Mouse (Mus musculus): ENCODE measurements at regions not wholly inside any gene's neighbourhood (a gene's known extent, or its start where the extent isn't known, plus 50 kb on each side); places are given as distances from the start of the nearest gene placed in this dataset.

GRCm38 (mm10) chr9:51476511-51477056, 147.9 kb upstream of the 1810046K07Rik start:
- Histone ChIP-seq H3K4me2 (ENCODE audit: low read depth) (no peak overlapping the region), H3K9ac (ENCODE audit: low read length) (no peak overlapping the region), H3K4me3 (ENCODE audit: low read depth, low read length) (no peak overlapping the region), H3K27ac (ENCODE audit: low read depth, low read length) (no peak overlapping the region), H3K36me3 (ENCODE audit: control insufficient read depth, insufficient read depth, low read length) (no peaks in the 10 kb centered on the region), H3K4me1 (ENCODE audit: control insufficient read depth, insufficient read depth, low read length) (no peaks in the 10 kb centered on the region), H3K9me3 (ENCODE audit: control insufficient read depth, low read length) (no peaks in the 10 kb centered on the region), H3K27me3 (ENCODE audit: control insufficient read depth, insufficient read depth, low read length) (no peaks in the 10 kb centered on the region)
- DNase-seq (ENCODE audit: low spot score): no peak
- 65% methylated on average over 3 of the region's 3 CpGs for WGBS
- ATAC-seq (ENCODE audit: insufficient read depth, low FRiP score, low TSS enrichment): no peak

GRCm38 (mm10) chr9:51487840-51488239, 159.1 kb upstream of the 1810046K07Rik start:
- ATAC-seq (ENCODE audit: insufficient read depth, low FRiP score, low TSS enrichment): no peak
- Histone ChIP-seq H3K9ac (ENCODE audit: low read length) (no peak overlapping the region), H3K4me1 (ENCODE audit: control insufficient read depth, insufficient read depth, low read length) (no peaks in the 10 kb centered on the region), H3K27me3 (ENCODE audit: control insufficient read depth, insufficient read depth, low read length) (no peaks in the 10 kb centered on the region), H3K36me3 (ENCODE audit: control insufficient read depth, insufficient read depth, low read length) (no peaks in the 10 kb centered on the region), H3K27ac (ENCODE audit: low read depth, low read length) (no peak overlapping the region), H3K4me2 (ENCODE audit: low read depth) (no peak overlapping the region), H3K9me3 (ENCODE audit: control insufficient read depth, low read length) (no peaks in the 10 kb centered on the region), H3K4me3 (ENCODE audit: low read depth, low read length) (no peak overlapping the region)
- WGBS: 81% methylated on average over 3 of the region's 3 CpGs
- no peak for DNase-seq (ENCODE audit: low spot score)

GRCm38 (mm10) chr9:51507265-51507913, 178.7 kb upstream of the 1810046K07Rik start:
- ATAC-seq (ENCODE audit: insufficient read depth, low FRiP score, low TSS enrichment): no peak
- H3K4me3 ChIP-seq (ENCODE audit: low read depth, low read length): no peak overlapping the region
- WGBS: 80% methylated on average over 3 of the region's 3 CpGs

GRCm38 (mm10) chr9:51517643-51518042, 188.9 kb upstream of the 1810046K07Rik start:
- Histone ChIP-seq H3K4me1 (ENCODE audit: control insufficient read depth, insufficient read depth, low read length) (no peaks in the 10 kb centered on the region), H3K9ac (ENCODE audit: low read length) (no peak overlapping the region), H3K9me3 (ENCODE audit: control insufficient read depth, low read length) (no peaks in the 10 kb centered on the region), H3K27me3 (ENCODE audit: control insufficient read depth, insufficient read depth, low read length) (no peaks in the 10 kb centered on the region), H3K4me3 (ENCODE audit: low read depth, low read length) (no peak overlapping the region), H3K27ac (ENCODE audit: low read depth, low read length) (no peak overlapping the region), H3K36me3 (ENCODE audit: control insufficient read depth, insufficient read depth, low read length) (no peaks in the 10 kb centered on the region), H3K4me2 (ENCODE audit: low read depth) (no peak overlapping the region)
- no peak for ATAC-seq (ENCODE audit: insufficient read depth, low FRiP score, low TSS enrichment)
- 73% methylated on average over 2 of the region's 2 CpGs for WGBS
- no peak for DNase-seq (ENCODE audit: low spot score)

More at GRCm38 (mm10) chr9:51507265-51507913, 178.7 kb upstream of the 1810046K07Rik start:
- Histone ChIP-seq H3K27me3 (ENCODE audit: control insufficient read depth, insufficient read depth, low read length) (no peaks in the 10 kb centered on the region), H3K27ac (ENCODE audit: low read depth, low read length) (no peak overlapping the region), H3K9ac (ENCODE audit: low read length) (no peak overlapping the region), H3K4me2 (ENCODE audit: low read depth) (no peak overlapping the region), H3K9me3 (ENCODE audit: control insufficient read depth, low read length) (no peaks in the 10 kb centered on the region), H3K36me3 (ENCODE audit: control insufficient read depth, insufficient read depth, low read length) (no peaks in the 10 kb centered on the region), H3K4me1 (ENCODE audit: control insufficient read depth, insufficient read depth, low read length) (no peaks in the 10 kb centered on the region)
- no peak for DNase-seq (ENCODE audit: low spot score)

- no peak overlapping the region for H3K9ac ChIP-seq (ENCODE audit: low read length)
- 83% methylated on average over 4 of the region's 4 CpGs for WGBS
- ATAC-seq (ENCODE audit: insufficient read depth, low FRiP score, low TSS enrichment) (no peak), DNase-seq (ENCODE audit: low spot score) (no peak)
- H3K36me3 ChIP-seq (ENCODE audit: control insufficient read depth, insufficient read depth, low read length): no peaks in the 10 kb centered on the region
- no peaks in the 10 kb centered on the region for H3K27me3 ChIP-seq (ENCODE audit: control insufficient read depth, insufficient read depth, low read length)
- H3K4me3 ChIP-seq (ENCODE audit: low read depth, low read length): no peak overlapping the region
- H3K4me2 ChIP-seq (ENCODE audit: low read depth): no peak overlapping the region
- no peak overlapping the region for H3K27ac ChIP-seq (ENCODE audit: low read depth, low read length)
- no peaks in the 10 kb centered on the region for H3K9me3 ChIP-seq (ENCODE audit: control insufficient read depth, low read length)
- no peaks in the 10 kb centered on the region for H3K4me1 ChIP-seq (ENCODE audit: control insufficient read depth, insufficient read depth, low read length)
Observed at GRCm38 (mm10) chr9:51518376-51518775, 189.7 kb upstream of the 1810046K07Rik start.

- DNase-seq (ENCODE audit: low spot score): no peak
Observed at GRCm38 (mm10) chr9:51523471-51523870, 194.8 kb upstream of the 1810046K07Rik start.

GRCm38 (mm10) chr9:51525906-51526305, 197.2 kb upstream of the 1810046K07Rik start:
- DNase-seq (ENCODE audit: low spot score): no peak
- no peaks in the 10 kb centered on the region for H3K36me3 ChIP-seq (ENCODE audit: control insufficient read depth, insufficient read depth, low read length)
- no peaks in the 10 kb centered on the region for H3K27me3 ChIP-seq (ENCODE audit: control insufficient read depth, insufficient read depth, low read length)
- 89% methylated on average over 4 of the region's 4 CpGs for WGBS
- H3K9ac ChIP-seq (ENCODE audit: low read length): no peak overlapping the region
- H3K9me3 ChIP-seq (ENCODE audit: control insufficient read depth, low read length): no peaks in the 10 kb centered on the region
- no peak for ATAC-seq (ENCODE audit: insufficient read depth, low FRiP score, low TSS enrichment)
- no peaks in the 10 kb centered on the region for H3K4me1 ChIP-seq (ENCODE audit: control insufficient read depth, insufficient read depth, low read length)
- no peak overlapping the region for H3K4me2 ChIP-seq (ENCODE audit: low read depth)
- H3K4me3 ChIP-seq (ENCODE audit: low read depth, low read length): no peak overlapping the region
- H3K27ac ChIP-seq (ENCODE audit: low read depth, low read length): no peak overlapping the region

More at GRCm38 (mm10) chr9:51523471-51523870, 194.8 kb upstream of the 1810046K07Rik start:
- H3K27me3 ChIP-seq (ENCODE audit: control insufficient read depth, insufficient read depth, low read length): no peaks in the 10 kb centered on the region
- ATAC-seq (ENCODE audit: insufficient read depth, low FRiP score, low TSS enrichment): no peak
- no peak overlapping the region for H3K4me3 ChIP-seq (ENCODE audit: low read depth, low read length)
- H3K27ac ChIP-seq (ENCODE audit: low read depth, low read length): no peak overlapping the region
- no peaks in the 10 kb centered on the region for H3K36me3 ChIP-seq (ENCODE audit: control insufficient read depth, insufficient read depth, low read length)
- H3K4me1 ChIP-seq (ENCODE audit: control insufficient read depth, insufficient read depth, low read length): no peaks in the 10 kb centered on the region
- H3K4me2 ChIP-seq (ENCODE audit: low read depth): no peak overlapping the region
- H3K9me3 ChIP-seq (ENCODE audit: control insufficient read depth, low read length): no peaks in the 10 kb centered on the region
- no peak overlapping the region for H3K9ac ChIP-seq (ENCODE audit: low read length)

- no peak overlapping the region for H3K4me3 ChIP-seq (ENCODE audit: low read depth, low read length)
- no peaks in the 10 kb centered on the region for H3K4me1 ChIP-seq (ENCODE audit: control insufficient read depth, insufficient read depth, low read length)
- H3K36me3 ChIP-seq (ENCODE audit: control insufficient read depth, insufficient read depth, low read length): no peaks in the 10 kb centered on the region
- H3K4me2 ChIP-seq (ENCODE audit: low read depth): no peak overlapping the region
- H3K9me3 ChIP-seq (ENCODE audit: control insufficient read depth, low read length): no peaks in the 10 kb centered on the region
- 53% methylated on average over 2 of the region's 2 CpGs for WGBS
- DNase-seq (ENCODE audit: low spot score): no peak
- H3K27ac ChIP-seq (ENCODE audit: low read depth, low read length): no peak overlapping the region
- H3K9ac ChIP-seq (ENCODE audit: low read length): no peak overlapping the region
- no peak for ATAC-seq (ENCODE audit: insufficient read depth, low FRiP score, low TSS enrichment)
- H3K27me3 ChIP-seq (ENCODE audit: control insufficient read depth, insufficient read depth, low read length): no peaks in the 10 kb centered on the region
Observed at GRCm38 (mm10) chr9:51538894-51539293, 210.2 kb upstream of the 1810046K07Rik start.

GRCm38 (mm10) chr9:51541940-51542339, 213.2 kb upstream of the 1810046K07Rik start:
- no peak overlapping the region for H3K27ac ChIP-seq (ENCODE audit: low read depth, low read length)
- no peak for DNase-seq (ENCODE audit: low spot score)

More at GRCm38 (mm10) chr9:51541940-51542339, 213.2 kb upstream of the 1810046K07Rik start:
- Histone ChIP-seq H3K27me3 (ENCODE audit: control insufficient read depth, insufficient read depth, low read length) (no peaks in the 10 kb centered on the region), H3K36me3 (ENCODE audit: control insufficient read depth, insufficient read depth, low read length) (no peaks in the 10 kb centered on the region), H3K4me1 (ENCODE audit: control insufficient read depth, insufficient read depth, low read length) (no peaks in the 10 kb centered on the region), H3K4me3 (ENCODE audit: low read depth, low read length) (no peak overlapping the region), H3K4me2 (ENCODE audit: low read depth) (no peak overlapping the region), H3K9ac (ENCODE audit: low read length) (no peak overlapping the region), H3K9me3 (ENCODE audit: control insufficient read depth, low read length) (no peaks in the 10 kb centered on the region)
- no peak for ATAC-seq (ENCODE audit: insufficient read depth, low FRiP score, low TSS enrichment)
- WGBS: 92% methylated on average over 3 of the region's 3 CpGs
